Mouse (Mus musculus): Measurements from ENCODE around the gene Fkbpl. TPM values are rescaled to one million over a fixed set of nuclear protein-coding genes. Genes with fewer than 3 reads are reported as not detected.

Gene Fkbpl
- total and polyA plus RNA-seq, 3 experiments = 6.4 to 7.0 TPM; not detected in 1

- no peak overlapping the region for H3K4me3 ChIP-seq (ENCODE audit: control insufficient read depth in 1 of 2, insufficient read depth in 1 of 2, low read depth in 2 of 2, low read length in 2 of 2)
- no peaks in the 10 kb centered on the region; a peak in 1 of 4 replicates for H3K4me1 ChIP-seq (ENCODE audit: control insufficient read depth in 1 of 2, insufficient read depth in 2 of 2, low read length in 2 of 2)
- no peaks in the 10 kb centered on the region for H3K79me2 ChIP-seq (ENCODE audit: control insufficient read depth, insufficient read depth, low read length, poor library complexity)
- peak; percentile 11 for DNase-seq (ENCODE audit: low read depth, low spot score)
- H3K27me3 ChIP-seq (ENCODE audit: control insufficient read depth in 1 of 2, insufficient read depth in 2 of 2, low read length in 2 of 2) = no peaks in the 10 kb centered on the region
- TF ChIP-seq UBTF (IDR thresholded peaks at IDR 0.05; ENCODE audit: borderline replicate concordance, insufficient read depth, low read depth, low read length) (no peak), MEF2A (IDR thresholded peaks at IDR 0.05; ENCODE audit: extremely low read depth, insufficient replicate concordance, low read depth, low read length, poor library complexity, severe bottlenecking) (no peak), MAX (IDR thresholded peaks at IDR 0.05; ENCODE audit: low read length) (no peak), USF2 (IDR thresholded peaks at IDR 0.05; ENCODE audit: borderline replicate concordance in 1 of 2, insufficient read depth in 1 of 2, low read depth in 1 of 2, low read length in 2 of 2) (no peak), SMC3 (IDR thresholded peaks at IDR 0.05; ENCODE audit: low read depth, low read length) (no peak), ZNF384 (IDR thresholded peaks at IDR 0.05; ENCODE audit: low read depth, low read length) (no peak), TBP (IDR thresholded peaks at IDR 0.05; ENCODE audit: low read depth, low read length) (no peak), TAL1 (IDR thresholded peaks at IDR 0.05; ENCODE audit: low read length) (no peak)
- no peak overlapping the region for H3K9ac ChIP-seq (ENCODE audit: control insufficient read depth, low read depth, low read length, poor library complexity, severe bottlenecking)
- H3K27ac ChIP-seq (ENCODE audit: control insufficient read depth, low read depth, low read length) = no peak overlapping the region
- no peaks in the 10 kb centered on the region for H3K9me3 ChIP-seq (replicated peaks; ENCODE audit: insufficient read depth, low read length)
- no peaks in the 10 kb centered on the region for H3K36me3 ChIP-seq (ENCODE audit: control insufficient read depth in 1 of 2, insufficient read depth in 2 of 2, low read length in 2 of 2)
Measured at GRCm38 (mm10) chr17:34684253-34684893, 39.8 kb downstream of the Fkbpl start.

- DNase-seq (ENCODE audit: low read depth, low spot score) = peak; percentile 11
- no peak for TF ChIP-seq ZMIZ1 (IDR thresholded peaks at IDR 0.05; ENCODE audit: low read depth, low read length)
- Histone ChIP-seq H3K27me3 (ENCODE audit: control insufficient read depth in 1 of 2, insufficient read depth in 2 of 2, low read length in 2 of 2) (no peaks in the 10 kb centered on the region), H3K9ac (ENCODE audit: control insufficient read depth, low read depth, low read length, poor library complexity, severe bottlenecking) (no peak overlapping the region), H3K27ac (ENCODE audit: control insufficient read depth, low read depth, low read length) (no peak overlapping the region), H3K4me3 (ENCODE audit: control insufficient read depth in 1 of 2, insufficient read depth in 1 of 2, low read depth in 2 of 2, low read length in 2 of 2) (no peak overlapping the region), H3K36me3 (ENCODE audit: control insufficient read depth in 1 of 2, insufficient read depth in 2 of 2, low read length in 2 of 2) (no peaks in the 10 kb centered on the region), H3K79me2 (ENCODE audit: control insufficient read depth, insufficient read depth, low read length, poor library complexity) (no peaks in the 10 kb centered on the region), H3K4me1 (ENCODE audit: control insufficient read depth in 1 of 2, insufficient read depth in 2 of 2, low read length in 2 of 2) (no peaks in the 10 kb centered on the region; a peak in 1 of 4 replicates), H3K9me3 (replicated peaks; ENCODE audit: insufficient read depth, low read length) (no peaks in the 10 kb centered on the region)
Measured at GRCm38 (mm10) chr17:34685120-34686110, 40.9 kb downstream of the Fkbpl start.

GRCm38 (mm10) chr17:34688889-34689288 is 44.3 kb downstream of the Fkbpl start:
- no peak overlapping the region for H3K27ac ChIP-seq (ENCODE audit: control insufficient read depth, low read depth, low read length)
- H3K36me3 ChIP-seq (ENCODE audit: control insufficient read depth in 1 of 2, insufficient read depth in 2 of 2, low read length in 2 of 2) = no peaks in the 10 kb centered on the region

More at GRCm38 (mm10) chr17:34688889-34689288, 44.3 kb downstream of the Fkbpl start:
- Histone ChIP-seq H3K9ac (ENCODE audit: control insufficient read depth, low read depth, low read length, poor library complexity, severe bottlenecking) (no peak overlapping the region), H3K27me3 (ENCODE audit: control insufficient read depth in 1 of 2, insufficient read depth in 2 of 2, low read length in 2 of 2) (no peaks in the 10 kb centered on the region), H3K9me3 (replicated peaks; ENCODE audit: insufficient read depth, low read length) (no peaks in the 10 kb centered on the region), H3K79me2 (ENCODE audit: control insufficient read depth, insufficient read depth, low read length, poor library complexity) (no peaks in the 10 kb centered on the region), H3K4me1 (ENCODE audit: control insufficient read depth in 1 of 2, insufficient read depth in 2 of 2, low read length in 2 of 2) (no peaks in the 10 kb centered on the region; a peak in 1 of 4 replicates), H3K4me3 (ENCODE audit: control insufficient read depth in 1 of 2, insufficient read depth in 1 of 2, low read depth in 2 of 2, low read length in 2 of 2) (no peak overlapping the region)
- no peak for DNase-seq (ENCODE audit: low read depth, low spot score)
- TF ChIP-seq E2F4 (IDR thresholded peaks at IDR 0.05; ENCODE audit: borderline replicate concordance, low read depth, low read length) = no peak
- TF ChIP-seq USF2 (IDR thresholded peaks at IDR 0.05; ENCODE audit: borderline replicate concordance in 1 of 2, insufficient read depth in 1 of 2, low read depth in 1 of 2, low read length in 2 of 2) = no peak
- TF ChIP-seq TBP (IDR thresholded peaks at IDR 0.05; ENCODE audit: low read depth, low read length) = no peak
